Mouse (Mus musculus): ENCODE measurements at regions not wholly inside any gene's neighbourhood (a gene's known extent, or its start where the extent isn't known, plus 50 kb on each side); places are given as distances from the start of the nearest gene placed in this dataset.

- no peak for TF ChIP-seq CTCF (IDR thresholded peaks at IDR 0.05)
- ChIA-PET CTCF (interaction anchor here (1.4 kb wide), 1 partner anchor 13 kb away, joined by 3 read pairs; no protein-coding TSS in a partner anchor), POLR2A (no interaction called here)
- H3K27me3 ChIP-seq: no peaks in the 10 kb centered on the region
- DNase-seq (ENCODE audit: low read depth, low spot score): no peak
- in situ Hi-C loops (cut with MboI; ENCODE audit: low pct_unique_long_range_greater_than_20kb): no loop called here
- no peak for ATAC-seq
Measured at GRCm38 (mm10) chr15:7017281-7017845, 73.1 kb upstream of the Lifr start.

- in situ Hi-C loops (cut with MboI; ENCODE audit: low pct_unique_long_range_greater_than_20kb): no loop called here
- DNase-seq (ENCODE audit: low read depth, low spot score): no peak
- CTCF ChIA-PET: interaction anchor here (1.0 to 1.6 kb wide), 3 partner anchors 17 to 27 kb away, joined by 3 to 5 read pairs (median 3); no protein-coding TSS in a partner anchor
- no peak for ATAC-seq
- no peak for TF ChIP-seq CTCF (IDR thresholded peaks at IDR 0.05)
- H3K27me3 ChIP-seq: no peaks in the 10 kb centered on the region
- POLR2A ChIA-PET: no interaction called here
Measured at GRCm38 (mm10) chr15:7022660-7023059, 67.8 kb upstream of the Lifr start.

GRCm38 (mm10) chr15:7025194-7025593 is 65.2 kb upstream of the Lifr start:
- no peaks in the 10 kb centered on the region for H3K27me3 ChIP-seq
- ATAC-seq (no peak), DNase-seq (ENCODE audit: low read depth, low spot score) (no peak)
- ChIA-PET POLR2A (no interaction called here), CTCF (no interaction called here)
- in situ Hi-C loops (cut with MboI; ENCODE audit: low pct_unique_long_range_greater_than_20kb): no loop called here
- TF ChIP-seq CTCF (IDR thresholded peaks at IDR 0.05): no peak

GRCm38 (mm10) chr15:7031297-7032043 is 58.9 kb upstream of the Lifr start:
- no peak for ATAC-seq
- no peak for DNase-seq (ENCODE audit: low read depth, low spot score)
- in situ Hi-C loops (cut with MboI; ENCODE audit: low pct_unique_long_range_greater_than_20kb): no loop called here
- no peak for TF ChIP-seq CTCF (IDR thresholded peaks at IDR 0.05)
- ChIA-PET POLR2A (no interaction called here), CTCF (no interaction called here)
- H3K27me3 ChIP-seq: no peaks in the 10 kb centered on the region

- ATAC-seq (no peak), DNase-seq (ENCODE audit: low read depth, low spot score) (no peak)
- ChIA-PET CTCF (interaction anchor here (0.8 to 1.1 kb wide), 3 partner anchors 8 to 20 kb away, joined by 3 to 5 read pairs (median 3); no protein-coding TSS in a partner anchor), POLR2A (interaction anchor here (0.6 kb wide), 1 partner anchor 197 kb away, joined by 4 read pairs; no protein-coding TSS in a partner anchor)
- no peak for TF ChIP-seq CTCF (IDR thresholded peaks at IDR 0.05)
- in situ Hi-C loops (cut with MboI; ENCODE audit: low pct_unique_long_range_greater_than_20kb): no loop called here
- H3K27me3 ChIP-seq: no peaks in the 10 kb centered on the region
Measured at GRCm38 (mm10) chr15:7037475-7037874, 52.9 kb upstream of the Lifr start.

GRCm38 (mm10) chr15:7039119-7039518 is 51.3 kb upstream of the Lifr start:
- no peaks in the 10 kb centered on the region for H3K27me3 ChIP-seq
- ChIA-PET CTCF (interaction anchor here (1.0 to 1.7 kb wide), 2 partner anchors 13 to 16 kb away, joined by 3 to 5 read pairs; no protein-coding TSS in a partner anchor), POLR2A (no interaction called here)
- in situ Hi-C loops (cut with MboI; ENCODE audit: low pct_unique_long_range_greater_than_20kb): no loop called here
- ATAC-seq: no peak
- TF ChIP-seq CTCF (IDR thresholded peaks at IDR 0.05): no peak
- DNase-seq (ENCODE audit: low read depth, low spot score): no peak

GRCm38 (mm10) chr15:7039825-7040224 is 50.6 kb upstream of the Lifr start:
- no peak for TF ChIP-seq CTCF (IDR thresholded peaks at IDR 0.05)
- no peak for DNase-seq (ENCODE audit: low read depth, low spot score)
- ATAC-seq: no peak
- ChIA-PET CTCF (interaction anchor here (0.8 to 1.7 kb wide), 4 partner anchors 13 to 29 kb away, joined by 3 to 5 read pairs (median 4); no protein-coding TSS in a partner anchor), POLR2A (no interaction called here)
- no peaks in the 10 kb centered on the region for H3K27me3 ChIP-seq
- in situ Hi-C loops (cut with MboI; ENCODE audit: low pct_unique_long_range_greater_than_20kb): no loop called here
